Comparison of ENCODE assay signal across 9 mouse cellular contexts in genomic region chr8:84973803-84974542, GRCm38 (mm10). TPM values are rescaled to one million over a fixed set of nuclear protein-coding genes. Genes with fewer than 3 reads are reported as not detected.
DNase-seq lines count a peak whose midpoint lies in the region; ATAC-seq and TF ChIP-seq lines count a peak whose summit lies in the region.
"Had no signal": no experiment of that assay in that cellular context is flagged by ENCODE, and none has a peak within 500 bp of the region (broad histone marks: within the 10 kb centered on the region; RNA-seq: fewer than 3 reads in every experiment).

No protein-coding gene starts in this region.

- no peak overlapping the region for H3K4me2 ChIP-seq in intestine, postnatal 0 days (replicated peaks; ENCODE audit: low read depth)
- no peak overlapping the region for H3K4me2 ChIP-seq in intestine, embryonic 16.5 days (ENCODE audit: low read depth, low read length)
- H3K4me2 ChIP-seq in heart, postnatal 0 days (ENCODE audit: low read depth, low read length) = no peak overlapping the region

- peaks cover 27% of the 10 kb centered on the region for H3K36me3 ChIP-seq in intestine, postnatal 0 days (ENCODE audit: control insufficient read depth, insufficient read depth)
- H3K36me3 ChIP-seq in intestine, embryonic 16.5 days (ENCODE audit: control insufficient read depth, insufficient read depth, low read length) = no peaks in the 10 kb centered on the region
- peaks cover 30% of the 10 kb centered on the region for H3K36me3 ChIP-seq in heart, postnatal 0 days (replicated peaks; ENCODE audit: control insufficient read depth, insufficient read depth, low read length)
- H3K36me3 ChIP-seq in liver, adult 2 months (ENCODE audit: control insufficient read depth, insufficient read depth, low read length) = peaks cover 3% of the 10 kb centered on the region

- no peak for TF ChIP-seq EP300 in heart, postnatal 0 days (IDR thresholded peaks at IDR 0.05; ENCODE audit: low read depth)

- H3K79me2 ChIP-seq in liver, adult 2 months (ENCODE audit: control insufficient read depth, insufficient read depth, low read length) = peaks cover 10% of the 10 kb centered on the region; the same call in 1 of the 2 replicates

- 0 out of 2 replicates have a peak, but pooled peaks cover 2% of the 10 kb centered on the region for H3K4me1 ChIP-seq in intestine, postnatal 0 days (replicated peaks; ENCODE audit: control insufficient read depth, insufficient read depth, low read length)
- peaks cover 29% of the 10 kb centered on the region for H3K4me1 ChIP-seq in intestine, embryonic 16.5 days (ENCODE audit: control insufficient read depth, insufficient read depth, low read length)
- peaks cover 16% of the 10 kb centered on the region for H3K4me1 ChIP-seq in heart, postnatal 0 days (ENCODE audit: control insufficient read depth, insufficient read depth)
- H3K4me1 ChIP-seq in liver, adult 2 months (ENCODE audit: control insufficient read depth, insufficient read depth, low read length) = peaks cover 22% of the 10 kb centered on the region

- no peak for ATAC-seq in intestine, postnatal 0 days
- no peak for ATAC-seq in intestine, embryonic 16.5 days
- ATAC-seq in heart, postnatal 0 days (ENCODE audit: insufficient read depth, low read depth) = peak; percentile 13; the same call in 1 of the 2 replicates
- peak; percentile 6; the same call in 1 of the 2 replicates for ATAC-seq in neutrophil, adult 5-6 weeks (ENCODE audit: extremely low read depth, insufficient number of reproducible peaks, low FRiP score, poor library complexity, severe bottlenecking)

- 55% methylated on average over 4 of the region's 4 CpGs for WGBS in intestine, postnatal 0 days
- WGBS in intestine, embryonic 16.5 days = 50% methylated on average over 4 of the region's 4 CpGs
- WGBS in heart, postnatal 0 days = 45% methylated on average over 4 of the region's 4 CpGs
- 26% methylated on average over 4 of the region's 4 CpGs for WGBS in liver, adult 2 months

- H3K27ac ChIP-seq in intestine, postnatal 0 days (ENCODE audit: low read depth, low read length) = no peak overlapping the region
- H3K27ac ChIP-seq in intestine, embryonic 16.5 days (ENCODE audit: low read length) = no peak overlapping the region
- peak overlapping the region; percentile 43; the same call in 1 of the 2 replicates for H3K27ac ChIP-seq in heart, postnatal 0 days (ENCODE audit: low read depth)
- peak overlapping the region; percentile 61 for H3K27ac ChIP-seq in liver, adult 2 months (replicated peaks; ENCODE audit: insufficient read depth, low read depth, low read length)

- H3K4me3 ChIP-seq in intestine, postnatal 0 days (ENCODE audit: low read depth, low read length) = no peak overlapping the region
- no peak overlapping the region for H3K4me3 ChIP-seq in intestine, embryonic 16.5 days (ENCODE audit: low read length)
- H3K4me3 ChIP-seq in heart, postnatal 0 days (ENCODE audit: low read depth, low read length) = no peak overlapping the region
- no peak overlapping the region for H3K4me3 ChIP-seq in liver, adult 2 months (ENCODE audit: insufficient read depth, low read depth, low read length)

- no peaks in the 10 kb centered on the region for H3K9me3 ChIP-seq in intestine, postnatal 0 days (ENCODE audit: control insufficient read depth)
- no peaks in the 10 kb centered on the region for H3K9me3 ChIP-seq in intestine, embryonic 16.5 days (ENCODE audit: control insufficient read depth, low read length)
- no peaks in the 10 kb centered on the region for H3K9me3 ChIP-seq in heart, postnatal 0 days (replicated peaks; ENCODE audit: control insufficient read depth, low read length)

- peak; percentile 85 for DNase-seq in ES-CJ7 (ENCODE audit: low read depth, low spot score)
- DNase-seq in adrenal gland, postnatal 36 days = peak; percentile 88 to 91
- peak; percentile 76 for DNase-seq in heart, postnatal 0 days (ENCODE audit: low spot score)
- DNase-seq in liver, adult 2 months (ENCODE audit: extremely low read depth, low read depth, low spot score) = peak; percentile 96
- no peak for DNase-seq in frontal cortex, postnatal 36 days (ENCODE audit: low spot score in 2 of 2)

- TF ChIP-seq CTCF in intestine, postnatal 0 days (IDR thresholded peaks at IDR 0.05; ENCODE audit: low read depth) = peak; percentile 96
- TF ChIP-seq CTCF in heart, postnatal 0 days (IDR thresholded peaks at IDR 0.05; ENCODE audit: low read depth) = peak; percentile 95
- peak; percentile 61; the same call in 1 of the 2 replicates for TF ChIP-seq CTCF in liver, adult 2 months (IDR thresholded peaks at IDR 0.05; ENCODE audit: low read depth, low read length)

- no peak overlapping the region for H3K9ac ChIP-seq in intestine, postnatal 0 days (ENCODE audit: low read depth, low read length)
- H3K9ac ChIP-seq in intestine, embryonic 16.5 days (ENCODE audit: low read depth, low read length) = no peak overlapping the region
- H3K9ac ChIP-seq in heart, postnatal 0 days (replicated peaks; ENCODE audit: low read depth, low read length) = no peak overlapping the region
- H3K9ac ChIP-seq in liver, adult 2 months (ENCODE audit: low read depth, low read length) = no peak overlapping the region

- TF ChIP-seq POLR2A in liver, adult 2 months (IDR thresholded peaks at IDR 0.05; ENCODE audit: extremely low read depth, insufficient read depth, low read length) = no peak

- no peaks in the 10 kb centered on the region for H3K27me3 ChIP-seq in intestine, postnatal 0 days (replicated peaks; ENCODE audit: control insufficient read depth, insufficient read depth, low read length)
- no peaks in the 10 kb centered on the region for H3K27me3 ChIP-seq in intestine, embryonic 16.5 days (replicated peaks; ENCODE audit: control insufficient read depth, insufficient read depth, low read length)
- no peaks in the 10 kb centered on the region for H3K27me3 ChIP-seq in heart, postnatal 0 days (ENCODE audit: control insufficient read depth, insufficient read depth, low read length)
- H3K27me3 ChIP-seq in liver, adult 2 months (ENCODE audit: control insufficient read depth, insufficient read depth, low read length) = no peaks in the 10 kb centered on the region

RNA-seq across cellular contexts. Expression of gene Rnaseh2a, which starts 4.4 kb away (rescaled TPM):
- 53.2 and 57.6 TPM in 2 replicates for polyA plus RNA-seq in intestine, postnatal 0 days (2015; fragmentation: Nextera tagmentation; extraction: Ambion mirVana)
- 102 and 120 TPM in 2 replicates for polyA plus RNA-seq in intestine, embryonic 16.5 days (2015; fragmentation: Nextera tagmentation; extraction: Ambion mirVana)
- 100 to 1,000 TPM; 109 to 136 TPM for total RNA-seq in adrenal gland, postnatal 36 days (2021)
- 57.9 and 76.4 TPM in 2 replicates for total RNA-seq in heart, postnatal 0 days (2014; rRNA removed; ENCODE audit: low replicate concordance)
- 52.6 and 57.3 TPM in 2 replicates for polyA plus RNA-seq in heart, postnatal 0 days (2015; fragmentation: Nextera tagmentation; extraction: Ambion mirVana)
- 17.1 and 24.5 TPM in 2 replicates for total RNA-seq in liver, adult 2 months (2014; rRNA removed)
- 25.6 and 28.3 TPM in 2 replicates for polyA plus RNA-seq in liver, adult 2 months (2012; rRNA removed)
- total RNA-seq in neutrophil, adult 5-6 weeks (2017) = 26.5 and 36.0 TPM in 2 replicates

RNA-seq across cellular contexts. Expression of gene Junb, which starts 4.5 kb away (rescaled TPM):
- 42.8 and 47.6 TPM in 2 replicates for polyA plus RNA-seq in intestine, postnatal 0 days (2015; fragmentation: Nextera tagmentation; extraction: Ambion mirVana)
- polyA plus RNA-seq in intestine, embryonic 16.5 days (2015; fragmentation: Nextera tagmentation; extraction: Ambion mirVana) = 18.2 and 25.5 TPM in 2 replicates
- total RNA-seq in adrenal gland, postnatal 36 days (2021) = 100 to 1,000 TPM in 1 of 2 experiments, 10 to 100 TPM in 1; 71.5 to 139 TPM
- total RNA-seq in heart, postnatal 0 days (2014; rRNA removed; ENCODE audit: low replicate concordance) = 28.9 and 39.6 TPM in 2 replicates
- 10.3 and 13.0 TPM in 2 replicates for polyA plus RNA-seq in heart, postnatal 0 days (2015; fragmentation: Nextera tagmentation; extraction: Ambion mirVana)
- 29.5 and 45.6 TPM in 2 replicates for total RNA-seq in liver, adult 2 months (2014; rRNA removed)
- 12.3 and 17.9 TPM in 2 replicates for polyA plus RNA-seq in liver, adult 2 months (2012; rRNA removed)
- 867 and 1,013 TPM in 2 replicates for total RNA-seq in neutrophil, adult 5-6 weeks (2017)

RNA-seq across cellular contexts. Expression of gene Prdx2, which starts 4.6 kb away (rescaled TPM):
- polyA plus RNA-seq in intestine, postnatal 0 days (2015; fragmentation: Nextera tagmentation; extraction: Ambion mirVana) = 313 and 319 TPM in 2 replicates
- 533 and 590 TPM in 2 replicates for polyA plus RNA-seq in intestine, embryonic 16.5 days (2015; fragmentation: Nextera tagmentation; extraction: Ambion mirVana)
- total RNA-seq in adrenal gland, postnatal 36 days (2021) = 100 to 1,000 TPM; 651 to 659 TPM
- 647 and 809 TPM in 2 replicates for total RNA-seq in heart, postnatal 0 days (2014; rRNA removed; ENCODE audit: low replicate concordance)
- 758 and 782 TPM in 2 replicates for polyA plus RNA-seq in heart, postnatal 0 days (2015; fragmentation: Nextera tagmentation; extraction: Ambion mirVana)
- 135 and 157 TPM in 2 replicates for total RNA-seq in liver, adult 2 months (2014; rRNA removed)
- 110 and 142 TPM in 2 replicates for polyA plus RNA-seq in liver, adult 2 months (2012; rRNA removed)
- 92.5 and 96.9 TPM in 2 replicates for total RNA-seq in neutrophil, adult 5-6 weeks (2017)

RNA-seq across cellular contexts. Expression of gene Gm49661, which starts 4.7 kb away (rescaled TPM):
- polyA plus RNA-seq in intestine, postnatal 0 days (2015; fragmentation: Nextera tagmentation; extraction: Ambion mirVana) = 1.3 and 2.1 TPM in 2 replicates
- not detected in 2 replicates for polyA plus RNA-seq in intestine, embryonic 16.5 days (2015; fragmentation: Nextera tagmentation; extraction: Ambion mirVana)
- 1 to 10 TPM in 1 of 2 experiments, not detected in 1; 1.5 TPM for total RNA-seq in adrenal gland, postnatal 36 days (2021)
- total RNA-seq in heart, postnatal 0 days (2014; rRNA removed; ENCODE audit: low replicate concordance) = not detected in 2 replicates
- polyA plus RNA-seq in heart, postnatal 0 days (2015; fragmentation: Nextera tagmentation; extraction: Ambion mirVana) = not detected in 2 replicates
- not detected in 2 replicates for total RNA-seq in liver, adult 2 months (2014; rRNA removed)
- polyA plus RNA-seq in liver, adult 2 months (2012; rRNA removed) = 1.0 TPM in 1 of 2 replicates, not detected in the other
- total RNA-seq in neutrophil, adult 5-6 weeks (2017) = not detected in 2 replicates
- total RNA-seq: layer of hippocampus, postnatal 36 days had no signal

RNA-seq across cellular contexts. Expression of gene Hook2, which starts 16.4 kb away (rescaled TPM):
- 68.6 and 75.4 TPM in 2 replicates for polyA plus RNA-seq in intestine, postnatal 0 days (2015; fragmentation: Nextera tagmentation; extraction: Ambion mirVana)
- polyA plus RNA-seq in intestine, embryonic 16.5 days (2015; fragmentation: Nextera tagmentation; extraction: Ambion mirVana) = 96.9 and 108 TPM in 2 replicates
- total RNA-seq in adrenal gland, postnatal 36 days (2021) = 1 to 10 TPM; 7.0 to 8.2 TPM
- total RNA-seq in heart, postnatal 0 days (2014; rRNA removed; ENCODE audit: low replicate concordance) = 1.9 and 4.8 TPM in 2 replicates
- 3.5 and 4.7 TPM in 2 replicates for polyA plus RNA-seq in heart, postnatal 0 days (2015; fragmentation: Nextera tagmentation; extraction: Ambion mirVana)
- total RNA-seq in liver, adult 2 months (2014; rRNA removed) = 12.4 and 14.2 TPM in 2 replicates
- polyA plus RNA-seq in liver, adult 2 months (2012; rRNA removed) = 9.6 and 12.5 TPM in 2 replicates
- total RNA-seq in neutrophil, adult 5-6 weeks (2017) = 8.6 and 12.0 TPM in 2 replicates

Comparison
In these comparisons a context has a peak if more than half of its experiments do, and no peak if none do; other contexts are left out.
1. ATAC-seq: peak in heart, postnatal 0 days (single experiment) and neutrophil, adult 5-6 weeks (single experiment); none in intestine, postnatal 0 days (single experiment) and intestine, embryonic 16.5 days (single experiment).
2. H3K27ac ChIP-seq: peak in heart, postnatal 0 days (single experiment) and liver, adult 2 months (single experiment); none in intestine, postnatal 0 days (single experiment) and intestine, embryonic 16.5 days (single experiment).
3. DNase-seq: peak in ES-CJ7 (single experiment), adrenal gland, postnatal 36 days (2 of 2), heart, postnatal 0 days (single experiment) and liver, adult 2 months (single experiment); none in frontal cortex, postnatal 36 days (0 of 2).
4. Peak in every context shown above with its lines, with median percentiles within 50 percentile points of each other: CTCF ChIP-seq.